Mouse (Mus musculus) liver, postnatal 0 days (tissue): ENCODE measurements around the gene Ttpal.

Experiments
- CTCF ChIP-seq: sonication (generic); IDR thresholded peaks from 2 replicates; pipeline ENCODE4 v1.5.1; 2016; ENCODE audit warnings: antibody characterized with exemption, low read depth
- EP300 ChIP-seq: IDR thresholded peaks from 2 replicates; pipeline ENCODE4 v1.6.1; 2016; ENCODE audit warnings: antibody characterized with exemption, low read depth, mild to moderate bottlenecking

DNA sequence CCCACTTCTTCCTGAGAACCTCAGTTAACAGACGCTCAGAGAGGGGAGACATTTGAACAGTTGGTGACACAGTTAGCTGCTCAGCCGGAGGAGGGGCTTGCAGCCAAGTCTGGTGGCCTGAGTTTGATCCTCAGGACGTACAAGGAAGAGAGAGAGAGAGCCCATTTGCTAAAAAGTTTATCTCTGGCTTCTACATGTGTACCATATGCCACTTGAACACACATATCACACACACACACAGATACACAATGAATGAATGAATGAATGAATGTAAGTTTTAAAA, 5.3 kb upstream of the Ttpal start:
- TF ChIP-seq CTCF (no peak), EP300 (no peak)
